ENCODE assay signal across 25 mouse cellular contexts in genomic region chr15:10264885-10265284, GRCm38 (mm10).
DNase-seq lines count a peak whose midpoint lies in the region; ATAC-seq lines count a peak whose summit lies in the region.
"Had no signal": no experiment of that assay in that cellular context is flagged by ENCODE, and none has a peak within 500 bp of the region (broad histone marks: within the 10 kb centered on the region; RNA-seq: fewer than 3 reads in every experiment).

No protein-coding gene starts in this region.

- H3K4me1 ChIP-seq in forebrain, embryonic 13.5 days, result no peaks in the 10 kb centered on the region
- no peaks in the 10 kb centered on the region for H3K4me1 ChIP-seq in forebrain, embryonic 12.5 days
- H3K4me1 ChIP-seq in forebrain, embryonic 15.5 days, result peaks cover 7% of the 10 kb centered on the region; the same call in 1 of the 2 replicates
- H3K4me1 ChIP-seq in forebrain, embryonic 11.5 days (replicated peaks; ENCODE audit: control insufficient read depth, insufficient read depth, low read length), result no peaks in the 10 kb centered on the region
- no peaks in the 10 kb centered on the region; the same call in 1 of the 2 replicates for H3K4me1 ChIP-seq in forebrain, embryonic 16.5 days (replicated peaks; ENCODE audit: control insufficient read depth, insufficient read depth, low read length)
- H3K4me1 ChIP-seq: embryonic facial prominence, embryonic 13.5 days; embryonic facial prominence, embryonic 15.5 days had no signal

- no peak overlapping the region for H3K4me2 ChIP-seq in forebrain, embryonic 13.5 days
- no peak overlapping the region for H3K4me2 ChIP-seq in forebrain, embryonic 12.5 days
- no peak overlapping the region for H3K4me2 ChIP-seq in forebrain, embryonic 15.5 days (replicated peaks)
- H3K4me2 ChIP-seq in forebrain, embryonic 11.5 days (ENCODE audit: low read depth, low read length, severe bottlenecking), result no peak overlapping the region
- no peak overlapping the region for H3K4me2 ChIP-seq in forebrain, embryonic 16.5 days (ENCODE audit: low read length)
- H3K4me2 ChIP-seq: embryonic facial prominence, embryonic 13.5 days; embryonic facial prominence, embryonic 15.5 days had no signal

- 72% methylated on average over 5 of the region's 5 CpGs for WGBS in forebrain, embryonic 13.5 days
- WGBS in forebrain, embryonic 12.5 days, result 68% methylated on average over 5 of the region's 5 CpGs
- WGBS in forebrain, embryonic 15.5 days, result 46% methylated on average over 5 of the region's 5 CpGs
- 80% methylated on average over 5 of the region's 5 CpGs for WGBS in forebrain, embryonic 11.5 days
- 44% methylated on average over 5 of the region's 5 CpGs for WGBS in forebrain, embryonic 16.5 days

- no peak for DNase-seq in forebrain, embryonic 11.5 days (ENCODE audit: low spot score)
- DNase-seq in urinary bladder, postnatal 25 days (ENCODE audit: low spot score), result no peak
- no peak for DNase-seq in adrenal gland, postnatal 36 days
- DNase-seq: adrenal gland, adult 8-10 months; adrenal gland, postnatal 14 days; B cell, adult 2 months; cerebellum, adult 11 months; cerebellum, adult 18-20 months; cerebellum, adult 8-10 months; cerebellum, adult 9-11 months; cerebellum, postnatal 14 days; cerebellum, postnatal 36 days; embryo, embryonic 11 days had no signal

- H3K27me3 ChIP-seq in forebrain, embryonic 13.5 days, result no peaks in the 10 kb centered on the region
- no peaks in the 10 kb centered on the region for H3K27me3 ChIP-seq in forebrain, embryonic 12.5 days
- H3K27me3 ChIP-seq in forebrain, embryonic 15.5 days, result no peaks in the 10 kb centered on the region
- H3K27me3 ChIP-seq in forebrain, embryonic 11.5 days (ENCODE audit: control insufficient read depth, insufficient read depth, low read length), result no peaks in the 10 kb centered on the region
- H3K27me3 ChIP-seq in forebrain, embryonic 16.5 days (replicated peaks; ENCODE audit: control insufficient read depth, insufficient read depth, low read length), result no peaks in the 10 kb centered on the region
- H3K27me3 ChIP-seq: CH12.LX; embryonic facial prominence, embryonic 13.5 days; embryonic facial prominence, embryonic 15.5 days had no signal

- H3K36me3 ChIP-seq in forebrain, embryonic 13.5 days (ENCODE audit: poor library complexity, severe bottlenecking), result no peaks in the 10 kb centered on the region
- no peaks in the 10 kb centered on the region for H3K36me3 ChIP-seq in forebrain, embryonic 12.5 days (replicated peaks)
- no peaks in the 10 kb centered on the region for H3K36me3 ChIP-seq in forebrain, embryonic 15.5 days
- no peaks in the 10 kb centered on the region for H3K36me3 ChIP-seq in forebrain, embryonic 11.5 days (ENCODE audit: control insufficient read depth, insufficient read depth, low read length)
- H3K36me3 ChIP-seq in forebrain, embryonic 16.5 days (ENCODE audit: control insufficient read depth, insufficient read depth), result no peaks in the 10 kb centered on the region
- H3K36me3 ChIP-seq: embryonic facial prominence, embryonic 13.5 days; embryonic facial prominence, embryonic 15.5 days; G1E had no signal

- H3K4me3 ChIP-seq in forebrain, embryonic 13.5 days, result no peak overlapping the region
- no peak overlapping the region for H3K4me3 ChIP-seq in forebrain, embryonic 12.5 days (replicated peaks)
- no peak overlapping the region for H3K4me3 ChIP-seq in forebrain, embryonic 15.5 days
- H3K4me3 ChIP-seq in forebrain, embryonic 11.5 days (ENCODE audit: low read depth, low read length), result no peak overlapping the region
- no peak overlapping the region for H3K4me3 ChIP-seq in forebrain, embryonic 16.5 days (replicated peaks; ENCODE audit: low read length)
- H3K4me3 ChIP-seq: embryonic facial prominence, embryonic 13.5 days; embryonic facial prominence, embryonic 15.5 days; erythroblast, embryonic 14.5 days had no signal

- peak; percentile 45; the same call in 1 of the 2 replicates for ATAC-seq in forebrain, embryonic 13.5 days
- ATAC-seq in forebrain, embryonic 12.5 days (ENCODE audit: low FRiP score), result no peak
- ATAC-seq in forebrain, embryonic 15.5 days (replicated peaks), result peak; percentile 63; the same call in 1 of the 2 replicates
- no peak for ATAC-seq in forebrain, embryonic 11.5 days (replicated peaks; ENCODE audit: low FRiP score)
- peak; percentile 87 for ATAC-seq in forebrain, embryonic 16.5 days
- ATAC-seq: activated CD4-positive, CD25-positive, alpha-beta regulatory T cell, adult 4 months; CD4-positive, CD25-positive, alpha-beta regulatory T cell, adult 4 months; Patski had no signal

- H3K27ac ChIP-seq in forebrain, embryonic 13.5 days, result no peak overlapping the region
- no peak overlapping the region for H3K27ac ChIP-seq in forebrain, embryonic 12.5 days
- peak overlapping the region; percentile 47 for H3K27ac ChIP-seq in forebrain, embryonic 15.5 days (replicated peaks)
- H3K27ac ChIP-seq in forebrain, embryonic 11.5 days (ENCODE audit: low read depth, low read length), result no peak overlapping the region
- peak overlapping the region; percentile 67 for H3K27ac ChIP-seq in forebrain, embryonic 16.5 days (ENCODE audit: low read length)
- H3K27ac ChIP-seq: embryonic facial prominence, embryonic 13.5 days; embryonic facial prominence, embryonic 15.5 days had no signal

- H3K9me3 ChIP-seq in forebrain, embryonic 13.5 days (replicated peaks), result no peaks in the 10 kb centered on the region
- no peaks in the 10 kb centered on the region for H3K9me3 ChIP-seq in forebrain, embryonic 12.5 days
- H3K9me3 ChIP-seq in forebrain, embryonic 15.5 days, result no peaks in the 10 kb centered on the region
- no peaks in the 10 kb centered on the region for H3K9me3 ChIP-seq in forebrain, embryonic 11.5 days (ENCODE audit: control insufficient read depth, low read length)
- H3K9me3 ChIP-seq in forebrain, embryonic 16.5 days (ENCODE audit: control insufficient read depth, low read length), result no peaks in the 10 kb centered on the region
- H3K9me3 ChIP-seq: embryonic facial prominence, embryonic 13.5 days; embryonic facial prominence, embryonic 15.5 days; G1E had no signal

- no peak overlapping the region for H3K9ac ChIP-seq in forebrain, embryonic 13.5 days
- no peak overlapping the region for H3K9ac ChIP-seq in forebrain, embryonic 12.5 days
- H3K9ac ChIP-seq in forebrain, embryonic 15.5 days (replicated peaks), result no peak overlapping the region
- H3K9ac ChIP-seq in forebrain, embryonic 11.5 days (ENCODE audit: low read length), result no peak overlapping the region
- no peak overlapping the region for H3K9ac ChIP-seq in forebrain, embryonic 16.5 days (replicated peaks; ENCODE audit: low read depth, low read length)
- H3K9ac ChIP-seq: embryonic facial prominence, embryonic 13.5 days; embryonic facial prominence, embryonic 15.5 days had no signal

Comparison
In these comparisons a context has a peak if more than half of its experiments do, and no peak if none do; other contexts are left out.
1. ATAC-seq: peak in forebrain, embryonic 13.5 days (single experiment), forebrain, embryonic 15.5 days (single experiment) and forebrain, embryonic 16.5 days (single experiment); none in forebrain, embryonic 12.5 days (single experiment) and forebrain, embryonic 11.5 days (single experiment).
2. H3K27ac ChIP-seq: peak in forebrain, embryonic 15.5 days (single experiment) and forebrain, embryonic 16.5 days (single experiment); none in forebrain, embryonic 13.5 days (single experiment), forebrain, embryonic 12.5 days (single experiment) and forebrain, embryonic 11.5 days (single experiment).